ENCODE assay signal across 8 mouse cellular contexts in genomic region chr19:8839908-8840791, GRCm38 (mm10). TPM values are rescaled to one million over a fixed set of nuclear protein-coding genes. Genes with fewer than 3 reads are reported as not detected.
DNase-seq lines count a peak whose midpoint lies in the region.

No protein-coding gene starts in this region.

- no peaks in the 10 kb centered on the region for H3K9me3 ChIP-seq in megakaryocyte, embryonic 14.5 days

- H3K27me3 ChIP-seq in megakaryocyte, embryonic 14.5 days (replicated peaks): no peaks in the 10 kb centered on the region

- peak overlapping the region; percentile 94 for H3K4me3 ChIP-seq in megakaryocyte, embryonic 14.5 days (replicated peaks)

- DNase-seq in adrenal gland, adult 8-10 months: peak; percentile 79
- peak; percentile 80 to 83 for DNase-seq in cerebellum, postnatal 36 days
- DNase-seq in gastrocnemius, postnatal 14 days: peak; percentile 76
- DNase-seq in induced T-regulatory cell, adult 2 months (ENCODE audit: low read depth): peak; percentile 76
- DNase-seq in left cerebral cortex, postnatal 25 days (ENCODE audit: low spot score in 2 of 2): peak; percentile 81 to 85
- DNase-seq in skeletal muscle tissue, adult 2 months (ENCODE audit: low read depth, low spot score): peak; percentile 54
- DNase-seq in adipocyte (ENCODE audit: low spot score): no peak

- intact Hi-C loops in gastrocnemius, postnatal 14 days (cut with DNase I; ENCODE audit: low total_unique reads): no loop called here
- intact Hi-C loops in left cerebral cortex, postnatal 25 days (cut with DNase I): loop anchor here (5.0 kb wide), 4 partner anchors 47 to 272 kb away; partner anchors contain the start of genes 1810009A15Rik, Eef1g, Gm49416 and Nxf1

- H3K36me3 ChIP-seq in megakaryocyte, embryonic 14.5 days (replicated peaks; ENCODE audit: low read length): peaks cover 55% of the 10 kb centered on the region

- peaks cover 62% of the 10 kb centered on the region for H3K4me1 ChIP-seq in megakaryocyte, embryonic 14.5 days

RNA-seq across cellular contexts. Expression of gene Gng3, which starts 1.2 kb away (rescaled TPM):
- 1 to 10 TPM; 4.7 to 9.8 (median 8.7) TPM for total RNA-seq in adrenal gland, adult 8-10 months (2022)
- not detected for total RNA-seq in gastrocnemius, postnatal 14 days (2021)
- 100 to 1,000 TPM; 201 to 223 TPM for total RNA-seq in left cerebral cortex, postnatal 25 days (2021)
- polyA plus RNA-seq in megakaryocyte, embryonic 14.5 days (2012; ENCODE audit: insufficient read depth, low replicate concordance): not detected in 2 replicates

RNA-seq across cellular contexts. Expression of gene Bscl2, which starts 2.9 kb away (rescaled TPM):
- total RNA-seq in adrenal gland, adult 8-10 months (2022): 100 to 1,000 TPM in 3 of 4 experiments, 10 to 100 TPM in 1; 96.6 to 137 (median 126) TPM
- 10 to 100 TPM; 14.4 to 15.6 TPM for total RNA-seq in gastrocnemius, postnatal 14 days (2021)
- total RNA-seq in left cerebral cortex, postnatal 25 days (2021): 100 to 1,000 TPM; 111 to 112 TPM
- polyA plus RNA-seq in megakaryocyte, embryonic 14.5 days (2012; ENCODE audit: insufficient read depth, low replicate concordance): 124 and 182 TPM in 2 replicates

RNA-seq across cellular contexts. Expression of gene Lrrn4cl, which starts 10.4 kb away (rescaled TPM):
- 1 to 10 TPM; 2.6 to 4.5 (median 3.3) TPM for total RNA-seq in adrenal gland, adult 8-10 months (2022)
- total RNA-seq in gastrocnemius, postnatal 14 days (2021): 10 to 100 TPM in 1 of 2 experiments, 1 to 10 TPM in 1; 7.8 to 11.0 TPM
- under 1 TPM; 0.92 to 0.96 TPM for total RNA-seq in left cerebral cortex, postnatal 25 days (2021)
- 0.23 TPM in 1 of 2 replicates, not detected in the other for polyA plus RNA-seq in megakaryocyte, embryonic 14.5 days (2012; ENCODE audit: insufficient read depth, low replicate concordance)

RNA-seq across cellular contexts. Expression of gene AC129217.1, which starts 10.6 kb away (rescaled TPM):
- not detected for total RNA-seq in adrenal gland, adult 8-10 months (2022)
- not detected for total RNA-seq in gastrocnemius, postnatal 14 days (2021)
- not detected for total RNA-seq in left cerebral cortex, postnatal 25 days (2021)
- 44.9 and 148 TPM in 2 replicates for polyA plus RNA-seq in megakaryocyte, embryonic 14.5 days (2012; ENCODE audit: insufficient read depth, low replicate concordance)

RNA-seq across cellular contexts. Expression of gene Hnrnpul2, which starts 20.3 kb away (rescaled TPM):
- total RNA-seq in adrenal gland, adult 8-10 months (2022): 10 to 100 TPM; 66.4 to 84.4 (median 73.9) TPM
- total RNA-seq in gastrocnemius, postnatal 14 days (2021): 10 to 100 TPM; 35.4 to 37.3 TPM
- total RNA-seq in left cerebral cortex, postnatal 25 days (2021): 100 to 1,000 TPM; 110 to 112 TPM
- polyA plus RNA-seq in megakaryocyte, embryonic 14.5 days (2012; ENCODE audit: insufficient read depth, low replicate concordance): 13.5 and 54.1 TPM in 2 replicates

Comparison
In these comparisons a context has a peak if more than half of its experiments do, and no peak if none do; other contexts are left out.
1. RNA of gene Gng3, which starts 1.2 kb away (total RNA-seq): 201 to 223 TPM in left cerebral cortex, postnatal 25 days; 4.7 to 9.8 TPM in adrenal gland, adult 8-10 months and not detected in gastrocnemius, postnatal 14 days; every median in the first group is over 10 times any median in the second.
2. RNA of gene Bscl2, which starts 2.9 kb away (total RNA-seq): 96.6 to 137 TPM in adrenal gland, adult 8-10 months and 111 to 112 TPM in left cerebral cortex, postnatal 25 days; 14.4 to 15.6 TPM in gastrocnemius, postnatal 14 days; every median in the first group is over 4 times any median in the second.